Mouse (Mus musculus) embryo, embryonic 11 days (tissue): ENCODE measurements around the gene Rfx7.

ENCODE experiments used
- DNase-seq: peaks from one replicate; pipeline ENCODE4 v3.0.0-alpha.2; 2015

Gene Rfx7

DNA sequence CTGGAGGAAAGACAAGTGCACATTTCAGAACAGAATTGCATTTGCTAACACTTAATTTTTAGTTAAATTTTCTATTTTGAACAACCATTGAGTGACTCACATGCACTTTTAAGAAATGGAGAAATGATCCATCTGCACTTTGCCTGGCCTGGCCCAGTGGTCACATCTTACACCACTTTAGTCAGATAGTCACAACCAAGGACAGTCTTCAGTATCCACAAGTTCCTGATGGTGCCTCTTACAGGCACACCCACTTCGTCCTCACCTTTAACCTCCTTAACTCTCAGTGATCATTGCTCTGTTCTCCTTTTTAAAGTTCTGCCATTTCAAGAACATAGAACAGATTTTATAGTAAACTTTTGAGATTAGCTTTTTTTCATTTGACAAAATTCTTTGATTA is 26.7 kb downstream of the Rfx7 start:
- no peak for DNase-seq

DNA sequence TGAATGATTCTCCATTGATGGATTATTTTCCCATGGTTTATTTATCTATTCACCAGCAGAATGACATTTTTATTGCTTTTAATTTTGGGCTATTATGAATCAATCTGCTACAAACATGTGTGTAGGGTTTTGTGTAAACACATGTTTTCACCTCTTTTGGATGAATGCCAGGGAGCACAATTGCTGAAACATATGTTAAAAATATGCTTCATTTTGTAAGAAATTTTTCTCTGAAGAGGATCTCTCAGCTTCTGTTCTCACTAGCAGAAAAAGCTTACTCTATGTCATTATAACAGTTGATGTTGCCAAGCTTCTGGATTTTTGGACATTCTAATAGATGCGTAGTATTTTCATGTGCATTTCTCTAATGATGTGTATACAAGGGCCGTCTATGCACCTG is 28.3 kb downstream of the Rfx7 start:
- DNase-seq: no peak

DNA sequence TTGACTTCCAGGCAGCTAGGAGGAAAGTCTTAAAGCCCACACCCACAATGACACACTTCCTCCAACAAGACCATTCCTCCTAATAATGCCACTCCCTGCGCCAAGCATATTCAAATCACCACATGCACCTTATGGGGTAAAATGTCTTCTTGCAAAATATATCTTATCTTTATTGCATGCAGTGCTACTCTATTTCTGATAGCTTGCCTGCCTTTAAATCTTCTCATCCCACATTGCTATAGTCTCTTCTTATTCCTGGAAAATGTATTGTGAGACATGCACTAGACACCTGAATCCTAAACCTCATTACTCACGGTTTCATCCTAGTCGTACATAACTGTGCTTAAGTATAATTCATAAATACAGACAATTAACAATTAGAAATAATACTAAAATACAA is 31.2 kb downstream of the Rfx7 start:
- no peak for DNase-seq

DNA sequence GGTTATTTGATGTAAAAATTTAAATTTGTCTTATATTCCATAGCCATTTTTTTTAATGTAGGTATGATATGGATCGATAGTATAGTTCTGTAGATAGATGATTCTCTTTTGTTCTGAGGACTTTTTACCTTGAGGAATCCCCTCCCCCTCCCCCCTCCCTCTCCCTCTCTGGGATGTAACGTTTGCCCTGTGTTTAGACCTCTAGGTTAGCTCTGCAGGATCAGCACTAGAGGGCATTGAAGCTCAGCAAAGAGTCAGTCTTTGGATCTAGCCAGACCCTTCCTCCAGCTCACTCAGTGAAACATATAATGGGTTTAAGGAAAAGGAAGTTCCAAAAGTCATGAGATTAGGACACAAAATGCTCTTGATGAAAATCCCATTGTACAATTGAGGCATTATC is 35.1 kb downstream of the Rfx7 start:
- no peak for DNase-seq

DNA sequence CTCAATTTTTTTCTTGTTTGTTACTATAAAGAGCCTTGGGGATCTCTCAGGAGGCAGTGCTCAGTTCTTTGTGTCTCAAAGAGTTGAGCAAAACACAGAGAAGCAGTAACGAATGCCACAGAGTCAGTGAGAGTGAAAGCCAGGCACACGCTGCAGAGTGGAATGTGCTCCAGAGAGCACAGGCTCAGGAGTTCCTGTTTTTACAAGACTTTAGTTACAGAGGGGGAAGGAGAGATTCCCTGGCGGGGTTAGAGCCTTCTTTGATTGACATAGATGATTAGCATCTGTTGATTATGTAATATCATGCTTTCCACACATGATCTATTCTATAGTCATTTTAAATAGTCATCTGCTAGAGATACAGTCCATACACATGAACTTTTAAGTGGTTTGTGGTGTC is 48.2 kb downstream of the Rfx7 start:
- peak; percentile 45 for DNase-seq

DNA sequence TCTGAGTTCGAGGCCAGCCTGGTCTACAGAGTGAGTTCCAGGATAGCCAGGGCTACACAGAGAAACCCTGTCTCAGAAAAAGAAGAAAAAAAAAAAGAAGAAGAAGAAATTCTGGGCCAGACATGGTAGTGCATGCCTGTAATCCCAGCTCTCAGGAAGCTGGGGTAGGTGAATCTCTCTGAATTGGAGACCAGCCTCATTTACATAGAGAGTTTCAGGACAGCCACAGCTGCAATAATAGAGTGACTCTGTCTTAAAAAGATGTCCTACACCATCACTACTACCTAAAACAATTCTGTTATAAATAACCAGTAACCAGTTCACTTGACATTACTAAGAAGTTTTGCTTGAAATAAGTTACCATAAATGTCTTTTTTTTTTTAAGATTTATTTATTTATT is 58.8 kb downstream of the Rfx7 start:
- no peak for DNase-seq

DNA sequence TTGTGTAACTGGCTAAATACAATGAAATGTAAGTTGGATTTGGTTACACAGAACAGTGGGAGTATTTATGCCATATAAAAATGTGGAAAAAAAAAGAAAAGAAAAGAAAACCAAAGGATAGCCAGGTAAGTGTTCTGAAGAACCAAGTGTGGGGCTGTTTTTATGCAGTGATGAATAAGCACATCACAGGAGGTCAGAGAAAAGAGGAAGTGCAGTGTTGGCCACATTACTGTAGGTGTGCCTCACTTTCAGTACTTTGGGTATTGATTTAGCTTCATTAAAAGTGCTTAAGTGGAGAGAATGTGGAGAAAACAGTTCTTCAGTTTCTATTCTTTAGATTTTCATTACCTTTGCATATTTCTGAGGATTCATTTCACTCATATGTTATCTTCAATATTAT is 60.0 kb downstream of the Rfx7 start:
- DNase-seq: no peak

DNA sequence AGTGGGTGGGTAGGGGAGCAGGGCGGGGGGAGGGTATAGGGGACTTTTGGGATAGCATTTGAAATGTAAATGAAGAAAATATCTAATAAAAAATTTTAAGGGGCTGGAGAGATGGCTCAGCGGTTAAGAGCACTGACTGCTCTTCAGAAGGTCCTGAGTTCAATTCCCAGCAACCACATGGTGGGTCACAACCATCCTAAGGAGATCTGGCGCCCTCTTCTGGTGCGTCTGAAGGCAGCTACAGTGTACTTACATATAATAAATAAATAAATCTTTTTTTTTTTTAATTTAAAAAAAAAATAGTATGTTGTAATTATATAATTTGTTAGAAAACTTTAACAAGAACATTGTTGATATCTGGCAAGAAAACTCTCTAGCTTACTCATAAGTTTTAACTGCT is 62.6 kb downstream of the Rfx7 start:
- peak; percentile 10 for DNase-seq

DNA sequence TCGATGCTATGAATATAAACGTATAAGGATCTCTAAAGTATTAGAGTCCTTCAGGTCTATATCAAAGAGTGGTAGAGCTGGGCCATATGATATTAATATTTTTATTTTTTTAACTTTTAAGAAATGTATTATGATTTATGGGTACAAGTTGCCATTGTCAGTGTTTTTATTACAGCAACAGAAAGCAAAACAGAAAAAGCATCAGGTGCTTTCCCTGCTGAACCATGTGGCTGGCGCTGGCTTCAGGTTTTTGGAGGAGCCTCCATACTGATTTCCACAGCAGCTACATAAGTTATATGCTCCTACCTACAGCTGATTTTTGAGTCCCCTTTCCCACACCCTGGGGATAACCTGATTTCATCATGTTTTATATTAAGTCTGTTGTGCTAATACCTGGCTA is 68.1 kb downstream of the Rfx7 start:
- DNase-seq: no peak

DNA sequence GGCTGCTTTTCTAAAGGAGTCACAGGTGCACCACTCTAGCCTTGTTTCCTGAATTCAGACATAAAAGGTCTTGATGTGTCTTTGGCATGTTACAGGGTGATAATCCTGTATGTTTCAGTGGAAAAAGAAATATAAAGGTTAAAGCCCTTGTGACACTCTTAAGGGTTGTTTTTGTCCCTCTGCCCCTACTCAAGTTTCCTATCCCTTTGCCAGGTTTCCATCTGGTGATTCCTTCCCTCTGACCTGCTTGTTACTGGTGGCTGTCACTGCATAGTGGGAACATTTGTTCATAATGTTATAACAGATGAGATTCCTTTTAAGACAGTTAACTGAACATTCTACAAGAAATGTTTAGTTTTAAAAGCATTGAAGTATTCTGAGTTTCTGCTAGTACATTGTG is 77.7 kb downstream of the Rfx7 start:
- no peak for DNase-seq

DNA sequence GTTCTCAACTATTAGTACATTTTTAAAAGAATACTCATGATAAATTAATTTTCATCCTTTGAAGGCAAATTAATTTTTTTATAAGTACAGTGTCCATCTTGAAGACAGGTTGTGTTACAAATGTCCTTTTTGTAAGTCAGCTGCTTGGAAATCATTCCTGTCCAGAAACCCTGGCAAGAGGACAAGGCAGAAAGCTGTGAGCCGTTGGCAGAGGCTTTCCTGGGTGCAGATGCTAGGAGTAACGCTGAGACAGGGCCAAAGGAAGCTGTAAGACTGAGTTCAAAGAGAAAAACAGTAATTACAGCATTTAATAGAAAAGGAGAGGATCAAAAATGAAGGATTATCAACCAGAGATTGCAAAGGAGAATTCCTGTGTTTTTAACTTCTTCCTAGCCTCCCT is 81.8 kb downstream of the Rfx7 start:
- DNase-seq: no peak

DNA sequence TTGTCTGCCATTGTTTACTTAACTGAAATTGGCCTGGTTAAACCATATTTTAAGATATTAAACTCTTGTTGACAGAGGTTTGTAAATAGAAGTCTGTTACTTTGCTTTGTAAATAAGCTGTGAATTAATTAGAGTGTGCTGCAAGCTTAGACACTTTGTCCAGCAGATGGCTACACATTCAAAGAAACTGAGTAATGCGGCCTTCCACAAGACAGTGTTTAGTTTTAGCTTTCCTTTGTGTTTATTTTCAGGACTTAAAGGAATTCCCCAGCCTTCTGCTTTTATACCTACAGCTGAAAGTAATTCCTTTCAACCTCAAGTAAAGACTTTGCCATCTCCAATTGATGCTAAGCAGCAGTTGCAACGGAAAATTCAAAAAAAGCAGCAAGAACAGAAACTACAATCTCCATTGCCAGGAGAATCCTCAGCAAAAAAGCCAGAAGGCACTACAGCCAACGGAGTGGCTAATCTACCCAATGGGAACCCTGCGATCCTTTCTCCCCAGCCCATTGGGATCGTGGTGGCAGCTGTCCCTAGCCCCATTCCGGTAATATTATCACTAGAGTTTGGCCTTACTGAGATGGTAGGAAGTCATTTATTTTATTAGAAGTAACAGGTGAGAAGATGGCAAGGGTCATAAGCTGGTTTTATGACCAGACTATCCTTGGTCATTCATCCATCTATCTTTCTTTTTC is 82.9 kb downstream of the Rfx7 start:
- peak; percentile 28 for DNase-seq

DNA sequence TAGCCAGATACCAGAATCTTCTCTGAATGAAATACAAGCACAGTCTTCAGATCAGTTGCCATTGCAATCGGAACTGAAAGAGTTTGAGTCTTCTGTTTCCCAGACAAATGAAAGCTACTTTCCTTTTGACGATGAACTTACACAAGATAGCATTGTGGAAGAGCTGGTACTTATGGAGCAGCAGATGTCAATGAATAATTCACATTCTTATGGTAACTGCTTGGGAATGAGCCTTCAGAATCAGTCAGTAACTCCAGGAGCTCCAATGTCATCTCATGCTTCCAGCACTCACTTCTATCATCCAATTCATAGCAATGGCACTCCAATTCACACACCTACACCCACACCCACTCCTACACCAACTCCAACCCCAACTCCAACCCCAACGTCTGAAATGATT is 86.0 kb downstream of the Rfx7 start:
- DNase-seq: no peak

DNA sequence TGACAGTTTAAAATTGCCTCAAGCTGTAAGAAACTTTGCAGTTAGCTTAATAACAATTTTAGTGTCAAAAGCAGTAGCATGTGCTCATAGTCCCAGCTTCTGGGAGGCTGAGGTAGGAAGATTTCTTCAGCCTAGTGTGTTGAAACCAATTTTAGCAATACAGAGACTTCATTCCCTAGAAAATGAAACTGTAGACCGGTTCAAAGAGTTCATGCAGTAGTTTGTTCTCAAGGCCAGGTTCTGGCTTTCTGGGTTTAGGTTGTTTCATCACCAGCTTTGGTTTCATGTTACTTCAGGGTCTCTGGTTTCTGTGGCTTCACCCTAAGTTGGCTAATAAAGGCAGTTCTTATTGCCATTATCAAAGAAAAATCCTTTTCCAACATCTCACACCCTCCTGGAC is 91.6 kb downstream of the Rfx7 start:
- no peak for DNase-seq

DNA sequence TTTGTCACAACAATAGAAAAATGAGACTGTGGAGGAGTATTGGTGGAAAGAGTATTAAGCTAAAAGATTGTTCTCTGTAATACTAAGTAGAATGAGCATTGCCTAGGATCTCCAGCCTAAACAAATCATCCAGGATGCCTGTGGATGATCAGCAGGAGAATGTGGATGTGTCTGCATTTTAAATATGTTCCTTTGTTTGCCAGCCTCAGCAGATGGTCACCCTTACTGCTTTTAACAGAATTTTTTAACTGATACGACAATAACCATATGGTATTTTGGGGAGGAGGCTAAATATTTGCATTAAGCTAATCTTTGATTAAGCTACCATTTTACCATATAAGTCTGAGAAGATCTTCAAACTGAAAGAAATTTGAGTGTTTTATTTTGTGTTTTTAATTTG is 95.6 kb downstream of the Rfx7 start:
- no peak for DNase-seq

DNA sequence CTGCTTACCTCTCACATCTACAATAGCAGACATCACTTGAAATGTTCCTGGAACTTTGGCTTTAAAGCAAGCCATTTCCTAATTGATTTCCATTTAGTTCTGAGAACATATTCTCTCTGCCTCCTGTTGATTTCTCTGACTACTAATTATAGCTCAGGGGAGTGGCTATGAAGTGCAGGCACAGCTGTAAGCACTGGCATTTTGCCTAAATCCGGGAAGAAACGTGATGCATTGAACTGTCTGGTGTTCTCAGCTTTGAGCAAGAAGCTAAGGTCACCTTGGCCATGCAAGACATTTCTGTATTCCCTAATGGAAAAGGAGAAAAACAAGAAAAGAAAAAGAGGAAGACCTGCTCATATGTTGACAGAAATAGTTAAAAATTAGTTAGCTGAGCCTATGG is 96.6 kb downstream of the Rfx7 start:
- DNase-seq: no peak

DNA sequence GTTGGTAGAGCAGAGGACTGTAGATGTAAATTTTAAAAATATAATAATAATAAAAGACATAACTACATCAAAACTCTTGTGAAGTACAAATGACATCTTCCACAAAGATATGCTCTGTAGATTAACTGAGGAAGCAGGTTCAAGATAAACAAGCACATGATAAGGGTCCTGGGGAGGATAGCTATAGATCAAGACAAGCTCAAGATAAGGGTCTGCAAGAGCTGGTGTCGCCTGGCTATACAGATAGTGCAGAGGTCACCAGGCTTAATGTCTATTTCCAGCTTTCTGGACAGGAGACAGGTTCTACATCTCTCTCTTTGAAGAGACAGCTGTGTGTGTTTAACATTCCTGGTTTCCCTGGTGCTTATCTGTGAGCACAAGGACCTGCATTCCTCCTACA is 100.2 kb downstream of the Rfx7 start:
- DNase-seq: no peak

DNA sequence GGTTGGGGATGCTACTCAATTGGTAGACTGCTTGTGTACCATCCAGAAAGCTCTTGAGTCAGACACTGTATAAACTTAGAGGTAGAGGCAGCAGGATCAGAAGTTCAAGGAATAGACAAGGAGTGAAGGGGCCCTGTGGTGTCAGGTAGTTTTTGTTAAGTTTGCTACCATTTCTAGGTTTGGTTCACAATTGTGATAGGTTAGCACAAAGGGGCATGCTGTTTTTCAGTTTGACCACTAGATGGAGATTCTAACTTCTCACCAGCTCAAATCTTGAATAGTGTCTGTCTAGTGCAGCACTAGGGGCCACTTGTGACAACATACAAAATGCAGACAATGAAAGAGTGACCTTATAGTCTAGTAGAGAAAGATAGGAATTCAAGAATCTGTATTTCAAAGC is 103.1 kb downstream of the Rfx7 start:
- peak; percentile 76 for DNase-seq

DNA sequence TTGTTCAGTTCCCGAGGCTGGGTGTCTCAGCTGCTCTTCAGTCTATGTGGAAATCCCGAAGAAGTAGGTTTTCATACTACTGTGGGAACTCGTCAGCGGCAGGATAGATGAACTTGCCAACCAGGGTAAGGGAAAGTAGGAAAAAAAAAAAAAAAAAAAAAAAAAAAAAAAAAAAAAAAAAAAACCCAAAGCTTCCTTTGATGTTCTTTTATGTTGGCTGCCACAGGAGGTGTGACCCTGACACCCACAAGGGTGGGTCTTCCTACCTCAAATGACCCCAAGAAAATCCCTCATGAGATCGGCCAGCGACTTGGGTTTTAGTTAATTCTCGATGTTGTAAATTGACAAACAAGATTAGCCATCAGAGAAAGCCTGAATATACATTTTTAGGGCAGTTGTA is 104.5 kb downstream of the Rfx7 start:
- DNase-seq: no peak

DNA sequence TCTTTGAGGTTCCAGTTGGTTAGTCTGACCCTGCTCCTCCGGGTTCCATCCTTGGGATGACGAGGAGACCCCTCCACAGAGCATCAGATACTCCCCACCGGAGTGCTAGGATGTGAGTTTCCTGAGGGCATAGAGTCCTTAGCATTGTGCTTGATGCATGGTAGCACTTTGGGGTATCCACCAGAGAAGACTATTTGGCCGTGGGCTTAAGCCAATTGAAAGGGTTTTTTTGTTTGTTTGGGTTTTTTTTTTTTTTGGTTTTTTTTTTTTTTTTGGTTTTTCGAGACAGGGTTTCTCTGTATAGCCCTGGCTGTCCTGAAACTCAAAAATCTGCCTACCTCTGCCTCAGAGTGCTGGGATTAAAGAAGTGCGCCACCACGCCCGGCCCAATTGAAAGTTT is 105.2 kb downstream of the Rfx7 start:
- no peak for DNase-seq

DNA sequence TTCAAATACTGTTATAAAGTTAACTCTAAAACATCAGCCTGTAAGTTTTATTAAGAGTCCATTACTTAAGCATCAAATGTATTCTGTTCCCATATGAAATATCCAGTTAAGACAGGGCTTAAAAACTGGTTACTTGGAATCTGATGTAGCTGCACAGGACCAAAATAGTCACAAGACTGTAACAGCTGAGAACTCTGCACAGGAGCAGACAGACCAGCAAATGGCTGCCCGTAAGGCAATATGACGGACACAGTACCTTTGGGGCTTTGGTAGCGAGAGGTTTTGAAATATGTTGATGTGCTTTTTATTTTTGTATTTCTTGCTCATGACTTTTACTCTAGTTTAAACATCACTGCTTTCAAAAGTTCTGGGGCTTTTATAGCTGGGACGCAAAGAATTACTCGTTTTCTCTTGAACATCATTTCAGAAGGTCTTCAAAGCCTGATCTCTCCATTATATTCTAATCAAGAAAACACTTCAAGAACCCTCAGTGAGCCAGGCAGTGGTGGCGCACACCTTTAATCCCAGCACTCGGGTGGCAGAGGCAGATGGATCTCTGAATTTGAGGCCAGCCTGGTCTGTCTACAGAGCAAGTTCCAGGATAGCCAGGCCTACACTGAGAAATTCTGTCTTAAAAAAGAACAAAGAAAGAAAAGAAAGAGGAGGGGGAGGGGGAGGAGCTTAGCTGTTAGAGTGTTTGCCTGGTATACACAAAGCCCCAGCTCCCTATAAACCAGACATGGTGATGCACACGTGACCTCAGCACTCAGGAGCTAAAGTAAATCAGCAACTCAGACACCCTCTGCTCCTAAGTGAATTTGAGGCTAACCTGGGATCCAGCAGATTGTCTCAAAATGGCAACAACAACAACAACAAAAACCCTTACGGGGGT is 107.2 kb downstream of the Rfx7 start:
- DNase-seq: peak; percentile 88

DNA sequence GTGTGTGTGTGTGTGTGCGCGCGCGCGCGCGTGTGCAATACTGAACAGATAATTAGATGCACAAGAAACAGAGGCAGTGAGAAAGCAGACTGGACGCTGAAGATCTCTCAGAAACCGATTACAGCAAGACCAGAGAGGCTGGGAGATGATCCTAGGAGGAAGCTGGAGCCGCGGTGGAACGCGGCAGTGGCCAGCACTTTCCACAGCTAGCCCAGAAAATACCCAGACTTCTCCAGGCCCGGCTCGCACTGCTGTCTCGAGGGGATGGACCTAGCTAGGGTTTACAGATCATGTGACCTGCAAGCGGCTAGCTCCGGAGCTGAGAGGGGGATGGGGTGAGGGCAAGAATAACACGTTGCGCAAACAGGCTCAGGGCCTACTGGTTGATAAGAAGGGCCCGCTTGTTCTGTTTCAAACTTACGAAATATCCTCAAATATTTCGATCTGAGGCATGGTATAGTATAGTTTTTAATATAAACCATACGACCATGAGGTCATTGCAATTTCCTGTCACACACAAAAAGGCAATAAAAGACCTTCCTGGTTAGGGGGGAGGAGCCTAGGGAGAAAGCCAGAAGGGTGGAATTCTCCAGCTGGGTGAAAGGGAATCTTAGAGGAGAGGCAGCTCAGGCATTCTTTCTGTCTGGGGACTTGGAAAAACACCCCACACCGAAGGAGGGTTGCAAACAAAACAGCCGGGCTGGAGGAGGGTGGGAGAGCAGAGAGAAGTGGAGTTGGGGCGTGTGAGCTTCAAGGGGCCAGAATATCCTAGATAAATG is 108.0 kb downstream of the Rfx7 start:
- DNase-seq: peak; percentile 95

DNA sequence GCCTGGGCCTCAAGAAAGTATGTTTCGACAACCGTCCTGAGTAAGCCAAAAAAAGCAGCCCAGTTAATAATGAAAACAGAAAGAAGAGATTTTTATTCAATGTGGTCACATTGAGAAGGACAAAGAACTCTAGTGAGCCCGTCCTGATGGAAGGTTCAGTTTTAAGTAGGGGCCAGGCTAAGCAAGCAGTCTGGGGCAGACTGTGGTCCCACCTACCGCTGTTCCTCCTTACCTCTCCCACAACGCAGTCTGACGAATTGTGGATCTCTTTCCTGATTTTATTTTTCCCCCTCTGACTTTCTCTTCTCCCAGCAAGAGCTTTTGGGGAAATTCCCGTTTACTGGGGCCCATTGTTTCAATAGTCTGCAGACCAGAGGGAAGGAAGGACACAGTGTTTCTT is 108.6 kb downstream of the Rfx7 start:
- no peak for DNase-seq
